Mouse (Mus musculus) spleen, adult 2 months (tissue): ENCODE measurements around the gene Gpx2.

Experiments used
- CTCF ChIP-seq: fragments of 200-500 bp; IDR thresholded peaks from 2 replicates; pipeline ENCODE4 v1.5.1; 2011; ENCODE audit warnings: mild to moderate bottlenecking, inconsistent platforms; ENCODE audit not compliant: insufficient read depth, insufficient read length, insufficient replicate concordance; ENCODE audit errors: extremely low read depth
- POLR2A ChIP-seq: fragments of 200-500 bp; IDR thresholded peaks from 2 replicates; pipeline ENCODE4 v1.6.1; 2011; ENCODE audit warnings: low read depth, low read length, inconsistent platforms

- no peak for TF ChIP-seq CTCF
- TF ChIP-seq POLR2A, result no peak
These were observed 44.4 kb downstream of the Gpx2 start for GRCm38 (mm10) chr12:76750866-76751459.
